Mouse (Mus musculus): ENCODE measurements around the gene Cdk14.

- no peak for TF ChIP-seq EP300 (IDR thresholded peaks at IDR 0.05)
- TF ChIP-seq CTCF (IDR thresholded peaks at IDR 0.05), result peak; percentile 54
These were observed 58.4 kb downstream of the Cdk14 start for GRCm38 (mm10) chr5:5361684-5362083.
